Mouse (Mus musculus) limb, embryonic 10.5 days (tissue): Measurements from ENCODE around the gene Ccdc157. TPM values are rescaled to one million over a fixed set of nuclear protein-coding genes. Genes with fewer than 3 reads are reported as not detected.
"Not testable (repeated sequence)": the region's sequence is repeated elsewhere in the genome, so short reads cannot be mapped to it uniquely, and the experiment has no call there.

Experiments used
- DNase-seq: peaks from one replicate; pipeline ENCODE4 v3.0.0-alpha.2; 2017; ENCODE audit warnings: low spot score
- H3K27ac ChIP-seq: fragments of 300-500 bp; sonication (generic); 2 replicates; pipeline ENCODE4 v1.5.1; 2016; ENCODE audit warnings: mild to moderate bottlenecking
- H3K27me3 ChIP-seq: fragments of 300-500 bp; sonication (generic); 2 replicates; pipeline ENCODE4 v1.6.1; 2016; ENCODE audit warnings: low read depth, mild to moderate bottlenecking; ENCODE audit not compliant: poor library complexity, severe bottlenecking
- H3K36me3 ChIP-seq: fragments of 300-500 bp; sonication (generic); 2 replicates; pipeline ENCODE4 v1.6.1; 2016; ENCODE audit warnings: mild to moderate bottlenecking, moderate library complexity
- H3K4me1 ChIP-seq: fragments of 300-500 bp; sonication (generic); 2 replicates; pipeline ENCODE4 v1.6.1; 2016
- H3K4me3 ChIP-seq: fragments of 300-500 bp; sonication (generic); 2 replicates; pipeline ENCODE4 v1.5.1; 2016; ENCODE audit warnings: mild to moderate bottlenecking, moderate library complexity
- H3K9me3 ChIP-seq: fragments of 300-500 bp; sonication (generic); replicated peaks from 2 replicates; pipeline ENCODE4 v1.6.1; 2016; ENCODE audit warnings: mild to moderate bottlenecking
- WGBS: fragments of 180-500 bp; shearing (Covaris S2); methylation state at CpG from one replicate; pipeline ENCODE4 v1.1.7; 2016; 5-methylcytosine and 5-hydroxymethylcytosine counted together
- polyA plus RNA-seq: library from polyadenylated mRNA; unstranded; fragments of >200 nt; fragmentation: Nextera tagmentation; extraction: Ambion mirVana; gene quantifications from 2 replicates; pipeline ENCODE4 v1.2.1, GENCODE M21; 2016

The Ccdc157 gene
- polyA plus RNA-seq, 1 experiment from 2014 or later, result 9.4 TPM

GRCm38 (mm10) chr11:4142352-4142751, 17.7 kb downstream of the Ccdc157 start:
- WGBS, result 91% methylated on average over 4 of the region's 4 CpGs
- no peak for DNase-seq
- Histone ChIP-seq H3K4me3 (no peak overlapping the region), H3K4me1 (0 out of 2 replicates have a peak, but pooled peaks cover 2% of the 10 kb centered on the region), H3K27ac (no peak overlapping the region), H3K9me3 (no peaks in the 10 kb centered on the region), H3K36me3 (peaks cover 79% of the 10 kb centered on the region), H3K27me3 (no peaks in the 10 kb centered on the region)

DNA sequence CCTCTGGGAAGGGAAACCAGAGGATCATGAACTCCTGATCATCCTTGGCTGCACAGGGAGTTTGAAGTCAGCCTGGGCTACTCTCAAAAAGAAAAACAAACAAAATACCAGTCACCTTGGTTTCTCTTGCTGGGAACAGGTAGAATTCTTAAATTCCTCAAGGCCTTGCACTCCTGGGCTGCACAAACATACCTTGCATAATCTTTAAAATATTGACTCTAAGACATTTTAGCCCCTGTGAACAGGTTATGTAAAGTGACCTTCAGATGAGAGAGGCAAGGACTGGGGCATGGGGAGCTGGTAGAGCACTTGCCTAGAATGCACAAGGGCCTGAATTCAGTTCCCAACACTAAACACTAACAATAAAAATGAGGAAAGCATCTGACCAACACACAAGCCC, 18.6 kb downstream of the Ccdc157 start:
- H3K4me1 ChIP-seq, result peaks cover 6% of the 10 kb centered on the region
- no peak overlapping the region for H3K4me3 ChIP-seq
- DNase-seq, result no peak
- H3K36me3 ChIP-seq, result peaks cover 88% of the 10 kb centered on the region
- no peaks in the 10 kb centered on the region for H3K9me3 ChIP-seq
- no peak overlapping the region for H3K27ac ChIP-seq
- H3K27me3 ChIP-seq, result no peaks in the 10 kb centered on the region

DNA sequence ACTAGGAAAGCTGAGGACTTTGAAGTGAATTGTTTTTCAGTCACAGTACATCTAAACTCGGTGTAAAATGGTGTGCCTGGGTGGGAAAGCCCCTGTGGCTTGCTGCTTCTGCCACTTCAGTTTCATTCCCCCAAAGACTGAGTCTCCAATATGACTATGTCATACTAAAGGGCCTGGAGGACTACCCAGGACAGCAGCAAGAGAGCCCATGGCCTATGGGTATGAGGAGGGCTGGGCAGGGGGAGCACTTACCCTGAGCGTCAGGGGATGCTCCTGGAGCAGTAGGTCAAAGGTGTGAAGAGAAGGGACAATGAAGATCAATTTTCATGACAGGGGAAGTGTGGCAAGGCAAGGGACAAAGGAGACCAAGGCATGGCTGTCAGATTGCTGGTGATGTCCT, 21.1 kb downstream of the Ccdc157 start:
- Histone ChIP-seq H3K4me3 (no peak overlapping the region), H3K36me3 (peaks cover 75% of the 10 kb centered on the region), H3K27me3 (no peaks in the 10 kb centered on the region), H3K4me1 (peaks cover 18% of the 10 kb centered on the region), H3K27ac (no peak overlapping the region), H3K9me3 (no peaks in the 10 kb centered on the region)
- DNase-seq, result no peak
- 61% methylated on average over 2 of the region's 2 CpGs for WGBS

GRCm38 (mm10) chr11:4134986-4135935, 24.8 kb downstream of the Ccdc157 start, which contains the start of gene Rnf215:
Gene Rnf215, plus strand, starts transcription at chr11:4135202.
- Histone ChIP-seq H3K4me1 (peaks cover 18% of the 10 kb centered on the region), H3K27ac (peak within 1 kb of the TSS; percentile 93), H3K27me3 (no peaks in the 10 kb centered on the region), H3K36me3 (peaks cover 38% of the 10 kb centered on the region), H3K9me3 (no peaks in the 10 kb centered on the region), H3K4me3 (peak within 1 kb of the TSS; percentile 77)
- WGBS, result 4% methylated on average over 66 of the region's 66 CpGs
- DNase-seq, result peak; percentile 96

DNA sequence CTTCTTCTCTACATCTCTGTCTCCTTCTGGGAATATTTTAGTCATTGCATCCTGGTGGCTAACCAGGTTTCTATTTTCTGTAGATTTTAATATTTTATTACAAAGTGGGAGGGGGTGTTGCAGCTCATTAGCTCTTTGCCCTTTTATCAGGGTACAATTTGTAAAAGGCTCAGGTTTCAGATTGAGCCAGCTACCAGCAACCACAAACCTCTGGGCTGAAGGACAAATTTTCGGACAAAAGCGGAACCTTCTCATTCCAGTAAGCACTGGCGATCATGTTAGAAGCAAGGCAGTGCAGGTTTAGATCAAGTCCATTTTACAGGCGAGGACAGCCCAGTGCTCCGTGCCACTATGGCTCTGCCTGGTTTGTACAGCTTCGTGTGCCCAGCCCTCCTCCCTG, 25.7 kb downstream of the Ccdc157 start:
- WGBS, result 63% methylated on average over 6 of the region's 6 CpGs
- no peaks in the 10 kb centered on the region for H3K27me3 ChIP-seq
- H3K36me3 ChIP-seq, result peaks cover 30% of the 10 kb centered on the region
- no peaks in the 10 kb centered on the region for H3K9me3 ChIP-seq
- H3K27ac ChIP-seq, result peak overlapping the region; percentile 93; the same call in 1 of the 2 replicates
- peak overlapping the region; percentile 77 for H3K4me3 ChIP-seq
- no peak for DNase-seq
- peaks cover 18% of the 10 kb centered on the region for H3K4me1 ChIP-seq

DNA sequence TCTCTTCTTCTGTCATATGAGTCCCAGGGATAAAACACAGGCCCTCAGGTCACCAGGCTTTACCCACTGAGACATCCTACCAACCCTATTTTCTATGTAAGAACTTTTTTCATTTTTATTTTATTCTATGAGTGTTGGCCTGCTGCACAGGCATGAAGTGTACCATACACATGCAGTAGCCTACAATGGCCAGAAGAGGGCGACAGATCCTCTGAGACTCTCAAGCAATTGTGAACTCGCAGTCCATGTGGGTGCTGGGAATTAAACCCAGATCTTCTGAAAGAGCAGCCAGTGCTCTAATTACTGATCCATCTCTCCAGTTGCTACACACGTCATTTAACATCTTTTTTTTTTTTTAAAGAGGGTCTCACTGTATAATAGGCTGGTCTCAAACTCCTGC, 26.6 kb downstream of the Ccdc157 start:
- 46% methylated on average over 3 of the region's 3 CpGs for WGBS
- H3K4me3 ChIP-seq, result no peak overlapping the region
- DNase-seq, result no peak

GRCm38 (mm10) chr11:4128461-4128860, 31.6 kb downstream of the Ccdc157 start:
- not testable (repeated sequence) for H3K4me1 ChIP-seq, H3K4me3 ChIP-seq, DNase-seq, H3K36me3 ChIP-seq, H3K27ac ChIP-seq, H3K9me3 ChIP-seq, H3K27me3 ChIP-seq
- WGBS, result 94% methylated on average over 4 of the region's 4 CpGs

More for the DNA sequence above, 26.6 kb downstream of the Ccdc157 start:
- no peaks in the 10 kb centered on the region for H3K27me3 ChIP-seq
- H3K36me3 ChIP-seq, result peaks cover 20% of the 10 kb centered on the region
- H3K27ac ChIP-seq, result no peak overlapping the region
- H3K9me3 ChIP-seq, result no peaks in the 10 kb centered on the region
- H3K4me1 ChIP-seq, result peaks cover 18% of the 10 kb centered on the region

GRCm38 (mm10) chr11:4127059-4127458, 33.0 kb downstream of the Ccdc157 start:
- Histone ChIP-seq H3K36me3 (no peaks in the 10 kb centered on the region), H3K27ac (no peak overlapping the region), H3K27me3 (no peaks in the 10 kb centered on the region), H3K9me3 (no peaks in the 10 kb centered on the region), H3K4me3 (no peak overlapping the region), H3K4me1 (no peaks in the 10 kb centered on the region)
- 82% methylated on average over 1 of the region's 1 CpGs for WGBS
- DNase-seq, result no peak

- H3K9me3 ChIP-seq, result no peaks in the 10 kb centered on the region
- 0 out of 2 replicates have a peak, but pooled peaks cover 1% of the 10 kb centered on the region for H3K4me1 ChIP-seq
- no peak overlapping the region for H3K4me3 ChIP-seq
- peaks cover 20% of the 10 kb centered on the region for H3K27me3 ChIP-seq
- no peaks in the 10 kb centered on the region for H3K36me3 ChIP-seq
- 56% methylated on average over 5 of the region's 5 CpGs for WGBS
- DNase-seq, result peak; percentile 45
- no peak overlapping the region for H3K27ac ChIP-seq
Observed at GRCm38 (mm10) chr11:4123922-4124321, 36.2 kb downstream of the Ccdc157 start.

GRCm38 (mm10) chr11:4122742-4123579, 37.1 kb downstream of the Ccdc157 start, which contains the start of gene Sec14l2:
Gene Sec14l2, minus strand, starts transcription at chr11:4123415.
- DNase-seq, result no peak
- H3K4me3 ChIP-seq, result no peak within 1 kb of the TSS
- WGBS, result 78% methylated on average over 10 of the region's 10 CpGs
- H3K36me3 ChIP-seq, result no peaks in the 10 kb centered on the region
- no peaks in the 10 kb centered on the region for H3K9me3 ChIP-seq
- H3K27ac ChIP-seq, result no peak within 1 kb of the TSS
- peaks cover 29% of the 10 kb centered on the region for H3K27me3 ChIP-seq
- H3K4me1 ChIP-seq, result peaks cover 10% of the 10 kb centered on the region

GRCm38 (mm10) chr11:4122226-4122625, 37.9 kb downstream of the Ccdc157 start:
- peaks cover 14% of the 10 kb centered on the region for H3K4me1 ChIP-seq
- no peak for DNase-seq
- no peaks in the 10 kb centered on the region for H3K36me3 ChIP-seq
- H3K27me3 ChIP-seq, result peaks cover 37% of the 10 kb centered on the region
- no peaks in the 10 kb centered on the region for H3K9me3 ChIP-seq
- H3K27ac ChIP-seq, result no peak overlapping the region
- WGBS, result 84% methylated on average over 5 of the region's 5 CpGs
- no peak overlapping the region for H3K4me3 ChIP-seq

GRCm38 (mm10) chr11:4121691-4122090, 38.4 kb downstream of the Ccdc157 start:
- peaks cover 42% of the 10 kb centered on the region for H3K27me3 ChIP-seq
- 86% methylated on average over 3 of the region's 3 CpGs for WGBS
- no peak overlapping the region for H3K27ac ChIP-seq
- no peaks in the 10 kb centered on the region for H3K36me3 ChIP-seq
- no peaks in the 10 kb centered on the region for H3K9me3 ChIP-seq
- no peak for DNase-seq
- no peak overlapping the region for H3K4me3 ChIP-seq
- H3K4me1 ChIP-seq, result peaks cover 14% of the 10 kb centered on the region

GRCm38 (mm10) chr11:4119635-4120034, 40.5 kb downstream of the Ccdc157 start:
- no peaks in the 10 kb centered on the region for H3K36me3 ChIP-seq
- WGBS, result 83% methylated on average over 5 of the region's 5 CpGs
- no peak overlapping the region for H3K27ac ChIP-seq
- no peak overlapping the region for H3K4me3 ChIP-seq
- no peak for DNase-seq
- H3K27me3 ChIP-seq, result peaks cover 47% of the 10 kb centered on the region
- H3K4me1 ChIP-seq, result peaks cover 14% of the 10 kb centered on the region
- H3K9me3 ChIP-seq, result no peaks in the 10 kb centered on the region
